Mouse (Mus musculus) CH12.LX (cell line): ENCODE measurements at regions not wholly inside any gene's neighbourhood (a gene's known extent, or its start where the extent isn't known, plus 50 kb on each side); places are given as distances from the start of the nearest gene placed in this dataset.

Experiments
- CTCF ChIP-seq, 2 experiments: IDR thresholded peaks in 1 of 2; conservative IDR thresholded peaks in 1 of 2; 2 replicates each; pipeline ENCODE4 v1.5.1; 2011 to 2012; ENCODE audit warnings: low read depth in 2 of 2, low read length in 2 of 2, improper control_type of control experiment in 1 of 2, inconsistent platforms in 1 of 2, mild to moderate bottlenecking in 1 of 2, moderate library complexity in 1 of 2
- EP300 ChIP-seq: IDR thresholded peaks from 2 replicates; pipeline ENCODE4 v1.6.1; 2011; ENCODE audit warnings: low read length, improper control_type of control experiment
- ETS1 ChIP-seq: conservative IDR thresholded peaks from 2 replicates; pipeline ENCODE4 v1.6.1; 2012; ENCODE audit warnings: low read depth, mild to moderate bottlenecking, inconsistent platforms, low read length, improper control_type of control experiment, moderate library complexity
- KAT2A ChIP-seq: IDR thresholded peaks from 2 replicates; pipeline ENCODE4 v1.6.1; 2012; ENCODE audit warnings: low read length, improper control_type of control experiment, inconsistent platforms; ENCODE audit not compliant: insufficient replicate concordance
- MAFK ChIP-seq: IDR thresholded peaks from 2 replicates; pipeline ENCODE4 v1.6.1; 2011; ENCODE audit warnings: low read length, improper control_type of control experiment; ENCODE audit not compliant: insufficient replicate concordance
- MYC ChIP-seq: IDR thresholded peaks from 2 replicates; pipeline ENCODE4 v1.6.1; 2011; ENCODE audit warnings: low read depth, mild to moderate bottlenecking, improper control_type of control experiment, low read length
- POLR2A ChIP-seq: IDR thresholded peaks from 2 replicates; pipeline ENCODE4 v1.6.1; 2011; ENCODE audit warnings: low read depth, mild to moderate bottlenecking, improper control_type of control experiment, low read length
- SIN3A ChIP-seq: IDR thresholded peaks from 2 replicates; pipeline ENCODE4 v1.6.1; 2012; ENCODE audit warnings: low read length, improper control_type of control experiment, inconsistent platforms
- TBP ChIP-seq: conservative IDR thresholded peaks from 2 replicates; pipeline ENCODE4 v1.6.1; 2011; ENCODE audit warnings: low read depth, low read length, improper control_type of control experiment
- TCF12 ChIP-seq: IDR thresholded peaks from 2 replicates; pipeline ENCODE4 v1.6.1; 2014; ENCODE audit warnings: low read depth, mild to moderate bottlenecking, inconsistent platforms, low read length, improper control_type of control experiment
- UBTF ChIP-seq: IDR thresholded peaks from 2 replicates; pipeline ENCODE4 v1.6.1; 2012; ENCODE audit warnings: low read depth, mild to moderate bottlenecking, inconsistent platforms, low read length, improper control_type of control experiment, moderate library complexity
- USF2 ChIP-seq: conservative IDR thresholded peaks from 2 replicates; pipeline ENCODE4 v1.6.1; 2011; ENCODE audit warnings: low read depth, low read length, improper control_type of control experiment
- ZMIZ1 ChIP-seq: IDR thresholded peaks from 2 replicates; pipeline ENCODE4 v1.6.1; 2012; ENCODE audit warnings: low read depth, mild to moderate bottlenecking, inconsistent platforms, low read length, improper control_type of control experiment
- ZNF384 ChIP-seq: IDR thresholded peaks from 2 replicates; pipeline ENCODE4 v1.6.1; 2012; ENCODE audit warnings: low read depth, low read length, improper control_type of control experiment, inconsistent platforms

GRCm38 (mm10) chrX:11443543-11443942 lies 115.9 kb downstream of the H2al1j start:
- TF ChIP-seq CTCF (conservative IDR thresholded peaks at IDR 0.05 in 1 of 2, IDR thresholded peaks at IDR 0.05 in 1 of 2; ENCODE audit: low read depth in 2 of 2, low read length in 2 of 2) (no peak), UBTF (no peak), EP300 (no peak), TCF12 (no peak), TBP (no peak), ETS1 (no peak), ZNF384 (no peak), POLR2A (no peak), USF2 (no peak), ZMIZ1 (no peak), MYC (no peak), MAFK (no peak), KAT2A (no peak), SIN3A (no peak)
